Mouse (Mus musculus): ENCODE results near the gene Vmn2r88. TPM values are rescaled to one million over a fixed set of nuclear protein-coding genes. Genes with fewer than 3 reads are reported as not detected.

Vmn2r88 gene
- polyA plus RNA-seq, 1 experiment from 2014 or later: not detected

Other genes with a start within 250 kb of the Vmn2r88 start
- gene Rnase2b, start 248.6 kb upstream of the Vmn2r88 start, polyA plus RNA-seq (2016; fragmentation: Nextera tagmentation; extraction: Ambion mirVana): not detected in 2 replicates
- not detected in 2 replicates for gene Ang2, start 211.7 kb upstream of the Vmn2r88 start, polyA plus RNA-seq (2016; fragmentation: Nextera tagmentation; extraction: Ambion mirVana)
- gene Ear14, start 207.4 kb upstream of the Vmn2r88 start, polyA plus RNA-seq (2016; fragmentation: Nextera tagmentation; extraction: Ambion mirVana): not detected in 2 replicates
- not detected in 2 replicates for gene Rnase2a, start 154.7 kb upstream of the Vmn2r88 start, polyA plus RNA-seq (2016; fragmentation: Nextera tagmentation; extraction: Ambion mirVana)
- not detected in 2 replicates for gene Gm7247, start 49.1 kb upstream of the Vmn2r88 start, polyA plus RNA-seq (2016; fragmentation: Nextera tagmentation; extraction: Ambion mirVana)
- gene Vmn2r89, start 41.0 kb downstream of the Vmn2r88 start, polyA plus RNA-seq (2016; fragmentation: Nextera tagmentation; extraction: Ambion mirVana): not detected in 2 replicates
- gene Gm5622, start 142.0 kb downstream of the Vmn2r88 start, polyA plus RNA-seq (2016; fragmentation: Nextera tagmentation; extraction: Ambion mirVana): not detected in 2 replicates
- gene Gm17175, start 163.2 kb downstream of the Vmn2r88 start, polyA plus RNA-seq (2016; fragmentation: Nextera tagmentation; extraction: Ambion mirVana): not detected in 2 replicates
- gene Gm17174, start 181.3 kb downstream of the Vmn2r88 start, polyA plus RNA-seq (2016; fragmentation: Nextera tagmentation; extraction: Ambion mirVana): not detected in 2 replicates
- not detected in 2 replicates for gene Gm17078, start 200.5 kb downstream of the Vmn2r88 start, polyA plus RNA-seq (2016; fragmentation: Nextera tagmentation; extraction: Ambion mirVana)
- not detected in 2 replicates for gene Gm4181, start 224.8 kb downstream of the Vmn2r88 start, polyA plus RNA-seq (2016; fragmentation: Nextera tagmentation; extraction: Ambion mirVana)

Measured in midbrain, embryonic 10.5 days (tissue).